Mouse (Mus musculus): ENCODE data around the gene Sel1l.

Sel1l gene

GRCm38 (mm10) chr12:91776342-91776741, 72.6 kb downstream of the Sel1l start:
- DNase-seq = no peak

- DNase-seq = peak; percentile 53
Measured at GRCm38 (mm10) chr12:91774811-91775284, 74.1 kb downstream of the Sel1l start.

GRCm38 (mm10) chr12:91768871-91769270, 80.1 kb downstream of the Sel1l start:
- DNase-seq = no peak

- DNase-seq = no peak
Measured at GRCm38 (mm10) chr12:91768176-91768575, 80.8 kb downstream of the Sel1l start.

GRCm38 (mm10) chr12:91766338-91767107, 82.4 kb downstream of the Sel1l start:
- peak; percentile 87 for DNase-seq

GRCm38 (mm10) chr12:91765504-91765903, 83.5 kb downstream of the Sel1l start:
- DNase-seq = no peak

- no peak for DNase-seq
Measured at GRCm38 (mm10) chr12:91765054-91765453, 83.9 kb downstream of the Sel1l start.

- no peak for DNase-seq
Measured at GRCm38 (mm10) chr12:91764471-91764870, 84.5 kb downstream of the Sel1l start.

- DNase-seq = no peak
Measured at GRCm38 (mm10) chr12:91759836-91760235, 89.1 kb downstream of the Sel1l start.

GRCm38 (mm10) chr12:91757854-91758562, 90.9 kb downstream of the Sel1l start:
- DNase-seq = no peak

GRCm38 (mm10) chr12:91756562-91757166, 92.3 kb downstream of the Sel1l start:
- peak; percentile 56 for DNase-seq

Data from layer of hippocampus, adult 9-11 months (tissue).